Mouse (Mus musculus) spleen, postnatal 0 days (tissue): ENCODE data around the gene Gm10382. TPM values are rescaled to one million over a fixed set of nuclear protein-coding genes. Genes with fewer than 3 reads are reported as not detected.

Experiments
- polyA plus RNA-seq: library from polyadenylated mRNA; unstranded; fragments of >200 nt; fragmentation: Nextera tagmentation; extraction: Ambion mirVana; gene quantifications from 2 replicates; pipeline ENCODE4 v1.2.1, GENCODE M21; 2015

The Gm10382 gene
- 0.42 and 0.52 TPM in 2 replicates for polyA plus RNA-seq

DNA sequence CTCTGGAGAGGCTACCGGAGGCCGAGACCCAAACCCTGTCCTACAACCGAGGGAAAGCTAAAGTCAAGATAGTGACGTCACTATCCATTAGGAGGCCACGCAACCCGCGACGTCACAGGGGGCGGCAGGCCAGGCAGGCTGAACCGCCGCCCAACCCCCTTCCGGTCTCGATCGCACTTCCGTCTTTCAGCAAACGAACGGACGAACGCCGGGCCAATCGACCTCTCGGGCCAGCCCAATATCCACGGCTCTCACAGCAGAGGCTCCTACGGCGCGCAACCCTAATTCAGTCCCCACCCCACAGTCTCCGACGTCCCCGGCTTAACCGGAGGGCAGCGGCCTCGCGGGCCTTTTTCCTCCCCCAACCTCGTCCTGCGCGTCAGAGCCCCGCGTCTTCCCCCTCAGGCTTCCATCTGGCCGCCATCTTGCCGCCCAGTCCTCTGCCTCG, at the start of gene Gm10382:
Gene Gm10382, plus strand, starts transcription at position 192 of the 448 bp plus-strand sequence.

GRCm38 (mm10) chr5:125340547-125341262, 48.4 kb upstream of the Gm10382 start, which contains the start of gene Scarb1:
Gene Scarb1 (minus strand): TSS chr5:125341094.

DNA sequence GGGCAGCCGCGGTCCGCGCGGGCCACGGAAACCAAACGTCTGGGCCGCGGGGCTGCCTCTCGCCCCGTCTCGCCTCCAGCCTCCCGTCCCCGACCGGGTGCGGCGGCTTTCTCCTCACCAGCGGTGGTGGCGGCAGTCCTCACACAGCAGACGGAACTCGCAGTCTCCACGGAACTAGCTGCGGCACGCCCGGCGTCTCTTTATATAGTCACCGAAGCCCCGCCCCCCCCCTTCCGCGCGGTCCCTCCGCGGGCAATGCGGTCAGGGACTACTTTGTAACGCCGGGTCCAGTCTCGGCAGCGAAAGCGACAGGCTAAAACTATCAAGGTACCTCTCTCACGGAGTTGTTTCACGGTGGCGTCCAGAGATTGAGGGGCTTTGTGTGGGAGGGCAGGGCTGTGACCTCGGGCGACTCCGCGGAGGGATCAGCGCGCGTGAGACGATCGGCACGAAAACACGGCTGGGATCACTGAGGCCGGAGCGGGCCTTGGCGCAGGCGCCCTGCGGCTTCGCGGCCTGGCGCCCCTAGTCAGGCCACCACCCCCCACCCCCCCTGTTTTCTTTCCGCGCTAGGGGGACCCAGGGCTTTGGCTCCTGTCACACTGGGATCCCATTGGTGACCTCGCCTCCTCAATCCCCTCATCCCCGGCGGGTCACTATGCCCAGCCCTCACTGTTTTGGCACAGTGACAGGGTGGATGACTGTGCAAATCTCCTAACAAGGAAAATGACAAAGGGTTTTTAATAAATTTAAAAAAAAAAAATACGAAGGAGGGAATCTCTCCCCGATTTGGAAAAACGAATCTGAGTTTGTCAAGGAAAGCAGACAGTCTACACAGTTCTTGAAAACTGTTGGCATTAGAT, 688 bp downstream of the Gm10382 start, which contains the start of gene Ubc:
Gene Ubc, minus strand, starts transcription at position 624 of the 863 bp plus-strand sequence.

GRCm38 (mm10) chr5:125433793-125434337, 44.7 kb downstream of the Gm10382 start, which contains the start of gene Dhx37:
Gene Dhx37 (minus strand): TSS chr5:125434121.

Other genes starting within 250 kb of the Gm10382 start
- 7.1 and 10.7 TPM in 2 replicates for gene Ncor2, start 210.1 kb upstream of the Gm10382 start, polyA plus RNA-seq
- gene Scarb1, start 48.2 kb upstream of the Gm10382 start, polyA plus RNA-seq = 52.7 and 56.7 TPM in 2 replicates
- 427 and 428 TPM in 2 replicates for gene Ubc, start 880 bp downstream of the Gm10382 start, polyA plus RNA-seq
- gene Dhx37, start 44.8 kb downstream of the Gm10382 start, polyA plus RNA-seq = 5.3 and 7.9 TPM in 2 replicates
- 43.0 TPM in 2 replicates for gene Bri3bp, start 52.2 kb downstream of the Gm10382 start, polyA plus RNA-seq
- gene Aacs, start 86.5 kb downstream of the Gm10382 start, polyA plus RNA-seq = 7.7 and 11.4 TPM in 2 replicates
- 0.04 TPM in 1 of 2 replicates, not detected in the other for gene Tmem132b, start 142.5 kb downstream of the Gm10382 start, polyA plus RNA-seq